Mouse (Mus musculus): ENCODE measurements at regions not wholly inside any gene's neighbourhood (a gene's known extent, or its start where the extent isn't known, plus 50 kb on each side); places are given as distances from the start of the nearest gene placed in this dataset.
"Not testable (repeated sequence)": the region's sequence is repeated elsewhere in the genome, so short reads cannot be mapped to it uniquely, and the experiment has no call there.

GRCm38 (mm10) chr7:58310096-58310495 lies 345.9 kb upstream of the Atp10a start:
- DNase-seq (ENCODE audit: low read depth, low spot score), result no peak

- DNase-seq (ENCODE audit: low read depth, low spot score), result no peak
These were observed 333.6 kb upstream of the Atp10a start for GRCm38 (mm10) chr7:58322381-58322780.

- no peak for DNase-seq (ENCODE audit: low read depth, low spot score)
These were observed 288.6 kb upstream of the Atp10a start for GRCm38 (mm10) chr7:58367384-58367783.

- DNase-seq (ENCODE audit: low read depth, low spot score), result no peak
These were observed 272.6 kb upstream of the Atp10a start for GRCm38 (mm10) chr7:58383401-58383800.

- no peak for DNase-seq (ENCODE audit: low read depth, low spot score)
These were observed 267.6 kb upstream of the Atp10a start for GRCm38 (mm10) chr7:58388326-58388725.

GRCm38 (mm10) chr7:58392391-58393115 lies 263.4 kb upstream of the Atp10a start:
- no peak for DNase-seq (ENCODE audit: low read depth, low spot score)

GRCm38 (mm10) chr7:58397992-58398391 lies 258.0 kb upstream of the Atp10a start:
- peak; percentile 9 for DNase-seq (ENCODE audit: low read depth, low spot score)

GRCm38 (mm10) chr7:58398558-58399144 lies 257.3 kb upstream of the Atp10a start:
- DNase-seq (ENCODE audit: low read depth, low spot score), result no peak

- DNase-seq (ENCODE audit: low read depth, low spot score), result peak; percentile 96
These were observed 256.8 kb upstream of the Atp10a start for GRCm38 (mm10) chr7:58399145-58399604.

- peak; percentile 5 for DNase-seq (ENCODE audit: low read depth, low spot score)
These were observed 256.3 kb upstream of the Atp10a start for GRCm38 (mm10) chr7:58399651-58400050.

GRCm38 (mm10) chr7:58400594-58400993 lies 255.4 kb upstream of the Atp10a start:
- DNase-seq (ENCODE audit: low read depth, low spot score), result no peak

- DNase-seq (ENCODE audit: low read depth, low spot score), result no peak
These were observed 218.9 kb upstream of the Atp10a start for GRCm38 (mm10) chr7:58436888-58437625.

- no peak for DNase-seq (ENCODE audit: low read depth, low spot score)
These were observed 213.3 kb upstream of the Atp10a start for GRCm38 (mm10) chr7:58442535-58443184.

GRCm38 (mm10) chr7:58443297-58443696 lies 212.7 kb upstream of the Atp10a start:
- no peak for DNase-seq (ENCODE audit: low read depth, low spot score)

GRCm38 (mm10) chr7:58445781-58446180 lies 210.2 kb upstream of the Atp10a start:
- no peak for DNase-seq (ENCODE audit: low read depth, low spot score)

- no peak for DNase-seq (ENCODE audit: low read depth, low spot score)
These were observed 209.7 kb upstream of the Atp10a start for GRCm38 (mm10) chr7:58446261-58446660.

- no peak for DNase-seq (ENCODE audit: low read depth, low spot score)
These were observed 207.2 kb upstream of the Atp10a start for GRCm38 (mm10) chr7:58448727-58449126.

GRCm38 (mm10) chr7:58451981-58452380 lies 204.0 kb upstream of the Atp10a start:
- DNase-seq (ENCODE audit: low read depth, low spot score), result no peak

- DNase-seq (ENCODE audit: low read depth, low spot score), result not testable (repeated sequence)
These were observed 197.8 kb upstream of the Atp10a start for GRCm38 (mm10) chr7:58458146-58458545.

GRCm38 (mm10) chr7:58460939-58461338 lies 195.0 kb upstream of the Atp10a start:
- no peak for DNase-seq (ENCODE audit: low read depth, low spot score)

GRCm38 (mm10) chr7:58473150-58473549 lies 182.8 kb upstream of the Atp10a start:
- no peak for DNase-seq (ENCODE audit: low read depth, low spot score)

GRCm38 (mm10) chr7:58475139-58475538 lies 180.8 kb upstream of the Atp10a start:
- no peak for DNase-seq (ENCODE audit: low read depth, low spot score)

All from mesoderm, embryonic 11.5 days (tissue).